ENCODE assay signal across 25 mouse cellular contexts in genomic region chr10:16578554-16579078, GRCm38 (mm10).
DNase-seq lines count a peak whose midpoint lies in the region; ATAC-seq and TF ChIP-seq lines count a peak whose summit lies in the region.
"Had no signal": no experiment of that assay in that cellular context is flagged by ENCODE, and none has a peak within 500 bp of the region (broad histone marks: within the 10 kb centered on the region; RNA-seq: fewer than 3 reads in every experiment).

No protein-coding gene starts in this region.

- H3K9ac ChIP-seq in midbrain, embryonic 11.5 days (ENCODE audit: low read length): no peak overlapping the region
- no peak overlapping the region for H3K9ac ChIP-seq in midbrain, embryonic 16.5 days (ENCODE audit: low read depth, low read length)
- H3K9ac ChIP-seq: forebrain, embryonic 13.5 days; hindbrain, embryonic 13.5 days; liver, embryonic 14.5 days; lung, embryonic 14.5 days; midbrain, embryonic 12.5 days; neural tube, embryonic 13.5 days; stomach, embryonic 15.5 days had no signal

- H3K4me2 ChIP-seq in midbrain, embryonic 11.5 days: no peak overlapping the region
- H3K4me2 ChIP-seq in midbrain, embryonic 16.5 days (ENCODE audit: low read length): no peak overlapping the region
- H3K4me2 ChIP-seq: forebrain, embryonic 13.5 days; hindbrain, embryonic 13.5 days; lung, embryonic 14.5 days; midbrain, embryonic 12.5 days; neural tube, embryonic 13.5 days; stomach, embryonic 15.5 days had no signal

- ATAC-seq in midbrain, embryonic 11.5 days (ENCODE audit: low FRiP score): no peak
- no peak for ATAC-seq in midbrain, embryonic 16.5 days
- no peak for ATAC-seq in cerebellum, adult (ENCODE audit: insufficient number of reproducible peaks, low FRiP score, low TSS enrichment)
- ATAC-seq: forebrain, embryonic 13.5 days; intestine, embryonic 16.5 days; Patski had no signal

- 89% methylated on average over 4 of the region's 4 CpGs for WGBS in midbrain, embryonic 11.5 days
- 89% methylated on average over 4 of the region's 4 CpGs for WGBS in midbrain, embryonic 16.5 days

- H3K27me3 ChIP-seq in midbrain, embryonic 11.5 days (ENCODE audit: control insufficient read depth, insufficient read depth, low read length): no peaks in the 10 kb centered on the region
- H3K27me3 ChIP-seq in midbrain, embryonic 16.5 days (ENCODE audit: control insufficient read depth, insufficient read depth, low read depth, low read length): no peaks in the 10 kb centered on the region
- H3K27me3 ChIP-seq: forebrain, embryonic 13.5 days; hindbrain, embryonic 13.5 days; midbrain, embryonic 12.5 days; neural tube, embryonic 13.5 days; Patski; stomach, embryonic 15.5 days had no signal

- no peaks in the 10 kb centered on the region for H3K9me3 ChIP-seq in midbrain, embryonic 11.5 days (ENCODE audit: control insufficient read depth, low read length)
- no peaks in the 10 kb centered on the region for H3K9me3 ChIP-seq in midbrain, embryonic 16.5 days (replicated peaks; ENCODE audit: control insufficient read depth, low read length, poor library complexity, severe bottlenecking)
- H3K9me3 ChIP-seq: forebrain, embryonic 13.5 days; G1E; hindbrain, embryonic 13.5 days; midbrain, embryonic 12.5 days; neural tube, embryonic 13.5 days; stomach, embryonic 15.5 days had no signal

- peak overlapping the region; percentile 57; the same call in 1 of the 2 replicates for H3K27ac ChIP-seq in gastrocnemius, adult 2 months
- no peak overlapping the region for H3K27ac ChIP-seq in midbrain, embryonic 11.5 days (ENCODE audit: low read depth, low read length)
- H3K27ac ChIP-seq in midbrain, embryonic 16.5 days (ENCODE audit: low read length): no peak overlapping the region
- H3K27ac ChIP-seq: forebrain, embryonic 13.5 days; hindbrain, embryonic 13.5 days; liver, embryonic 14.5 days; midbrain, embryonic 12.5 days; neural tube, embryonic 13.5 days; stomach, embryonic 15.5 days had no signal

- intact Hi-C loops in gastrocnemius, adult 2 months (cut with DNase I): loop anchor here (10.0 kb wide), 1 partner anchor 1146 kb away; the partner anchor contains the start of gene Cited2
- intact Hi-C loops in gastrocnemius, postnatal 14 days (cut with DNase I; ENCODE audit: low total_unique reads): no loop called here

- H3K4me3 ChIP-seq in gastrocnemius, adult 2 months: no peak overlapping the region
- H3K4me3 ChIP-seq in midbrain, embryonic 11.5 days (ENCODE audit: low read depth, low read length): no peak overlapping the region
- no peak overlapping the region for H3K4me3 ChIP-seq in midbrain, embryonic 16.5 days (ENCODE audit: low read depth, low read length)
- H3K4me3 ChIP-seq: forebrain, embryonic 13.5 days; hindbrain, embryonic 13.5 days; midbrain, embryonic 12.5 days; neural tube, embryonic 13.5 days; stomach, embryonic 15.5 days had no signal

- no peak for TF ChIP-seq CTCF in gastrocnemius, adult 2 months (IDR thresholded peaks at IDR 0.05)

- no peaks in the 10 kb centered on the region for H3K36me3 ChIP-seq in midbrain, embryonic 11.5 days (ENCODE audit: control insufficient read depth, insufficient read depth, low read length)
- no peaks in the 10 kb centered on the region for H3K36me3 ChIP-seq in midbrain, embryonic 16.5 days (ENCODE audit: control insufficient read depth, insufficient read depth, low read length)
- H3K36me3 ChIP-seq: G1E; hindbrain, embryonic 13.5 days; midbrain, embryonic 12.5 days; neural tube, embryonic 13.5 days; stomach, embryonic 15.5 days had no signal

- H3K4me1 ChIP-seq in midbrain, embryonic 11.5 days (ENCODE audit: control insufficient read depth, insufficient read depth, low read length): no peaks in the 10 kb centered on the region
- no peaks in the 10 kb centered on the region for H3K4me1 ChIP-seq in midbrain, embryonic 16.5 days (ENCODE audit: control insufficient read depth, insufficient read depth, low read length)
- H3K4me1 ChIP-seq: forebrain, embryonic 13.5 days; hindbrain, embryonic 13.5 days; neural tube, embryonic 13.5 days; stomach, embryonic 15.5 days had no signal

- no peak for DNase-seq in gastrocnemius, adult 2 months
- DNase-seq in gastrocnemius, postnatal 14 days: no peak
- DNase-seq in midbrain, embryonic 11.5 days (ENCODE audit: low spot score, missing footprints): peak; percentile 62
- peak; percentile 52 for DNase-seq in Muller cell, postnatal 12 days (ENCODE audit: inconsistent ontology term)
- no peak for DNase-seq in adrenal gland, adult 8-10 months
- DNase-seq: adrenal gland, postnatal 14 days; cerebellum, adult 2 months; cerebellum, postnatal 14 days; heart, postnatal 4 days; kidney, adult 8-10 months; kidney, postnatal 10 days; liver; lung, embryonic 14.5 days; right cerebral cortex, postnatal 14 days had no signal

Comparison
In these comparisons a context has a peak if more than half of its experiments do, and no peak if none do; other contexts are left out.
1. DNase-seq: peak in midbrain, embryonic 11.5 days (single experiment) and Muller cell, postnatal 12 days (single experiment); none in gastrocnemius, adult 2 months (single experiment), gastrocnemius, postnatal 14 days (single experiment) and adrenal gland, adult 8-10 months (single experiment).